Mouse (Mus musculus) left cerebral cortex, postnatal 10 days (tissue): ENCODE measurements around the gene Gm9376. TPM values are rescaled to one million over a fixed set of nuclear protein-coding genes. Genes with fewer than 3 reads are reported as not detected.

Experiments used
- DNase-seq, 2 experiments: peaks; one replicate each; pipeline ENCODE4 v3.0.0; 2021 to 2022; ENCODE audit warnings: low spot score in 2 of 2, mixed read lengths in 1 of 2; ENCODE audit errors: extremely low spot score in 1 of 2
- intact Hi-C: fragments of 180-260 bp; cut with DNase I; formaldehyde crosslinking; loops from one replicate; pipeline ENCODE4 v1.15.1; 2025
- total RNA-seq, 2 experiments: library from RNA; stranded (reverse); gene quantifications; 2 replicates each; pipeline ENCODE4 v1.2.3; 2021

Gene Gm9376
- not detected for total RNA-seq

DNA sequence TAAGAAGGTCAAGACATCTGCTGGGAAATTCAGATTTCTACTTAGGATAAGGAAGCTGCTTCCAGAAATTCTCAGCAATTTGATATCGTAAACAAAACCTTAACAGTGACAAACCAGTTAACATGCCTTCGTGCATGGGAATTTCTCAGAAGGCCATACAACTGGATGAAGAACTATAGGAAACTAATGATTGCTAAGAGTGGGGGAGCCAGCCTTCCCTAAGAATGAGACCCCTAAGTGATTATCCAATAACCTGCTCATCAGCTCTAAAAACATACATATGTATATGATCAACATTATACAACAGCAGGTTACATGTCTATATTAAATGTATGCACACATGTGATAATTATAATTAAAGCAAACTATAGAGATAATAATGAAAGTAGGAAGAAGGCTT, at the start of gene Gm9376:
TSS of gene Gm9376 (plus strand) at position 301 of the 400 bp plus-strand sequence.
- intact Hi-C loops: no loop called here
- no peak for DNase-seq

DNA sequence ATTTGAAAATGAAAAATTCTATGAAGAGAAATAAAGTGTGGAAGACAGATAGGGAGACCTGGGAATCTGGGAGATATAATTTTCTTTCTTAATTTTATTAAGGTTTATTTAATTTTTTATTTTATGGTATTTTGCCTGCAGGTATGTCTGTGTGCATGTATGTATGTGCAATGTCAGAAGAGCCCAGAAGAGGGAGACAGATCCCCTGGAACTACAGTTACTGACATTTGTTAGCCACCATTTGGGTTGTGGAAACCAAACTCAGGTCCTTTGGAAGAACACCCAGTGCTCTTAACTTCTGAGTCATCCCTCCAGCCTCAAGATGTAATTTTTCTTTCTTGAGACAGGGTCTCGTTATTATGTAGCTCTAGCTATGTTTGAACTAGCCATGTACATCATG, 45.9 kb upstream of the Gm9376 start:
- intact Hi-C loops: no loop called here

DNA sequence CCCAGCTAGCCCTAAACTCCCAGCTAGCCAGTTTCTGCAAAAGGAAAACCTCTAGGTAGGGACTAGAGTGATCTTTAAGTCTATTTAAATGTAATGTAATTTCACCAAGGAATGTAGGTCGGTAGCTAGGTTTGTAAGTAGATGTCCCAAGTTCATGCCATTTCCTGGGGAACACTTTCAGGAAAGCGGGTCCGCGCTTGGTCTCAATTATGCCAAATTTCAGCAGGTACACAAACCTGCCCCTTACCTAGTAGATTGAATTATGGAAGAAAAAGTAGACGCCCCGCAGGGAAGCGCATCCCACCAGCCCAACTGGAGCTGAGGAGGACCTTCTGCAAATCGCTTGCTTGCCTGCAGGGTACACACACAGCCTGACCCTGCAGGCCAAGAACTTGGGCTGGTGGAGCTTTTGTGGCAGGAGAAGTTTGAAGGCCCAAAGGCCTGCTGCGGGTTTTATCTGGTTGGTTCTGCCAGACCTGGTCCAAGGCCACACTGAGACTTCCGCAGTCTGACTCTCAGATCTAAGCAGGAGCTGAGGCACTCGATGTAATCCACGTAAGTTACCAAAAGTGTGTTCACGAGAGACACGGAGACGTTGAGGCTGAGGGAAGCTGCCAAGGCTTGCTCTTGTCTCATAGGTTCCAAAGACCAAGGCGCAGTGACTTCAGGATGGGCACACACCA, 41.6 kb upstream of the Gm9376 start:
- DNase-seq: no peak
- intact Hi-C loops: no loop called here

More for the DNA sequence above, 45.9 kb upstream of the Gm9376 start:
- no peak for DNase-seq

DNA sequence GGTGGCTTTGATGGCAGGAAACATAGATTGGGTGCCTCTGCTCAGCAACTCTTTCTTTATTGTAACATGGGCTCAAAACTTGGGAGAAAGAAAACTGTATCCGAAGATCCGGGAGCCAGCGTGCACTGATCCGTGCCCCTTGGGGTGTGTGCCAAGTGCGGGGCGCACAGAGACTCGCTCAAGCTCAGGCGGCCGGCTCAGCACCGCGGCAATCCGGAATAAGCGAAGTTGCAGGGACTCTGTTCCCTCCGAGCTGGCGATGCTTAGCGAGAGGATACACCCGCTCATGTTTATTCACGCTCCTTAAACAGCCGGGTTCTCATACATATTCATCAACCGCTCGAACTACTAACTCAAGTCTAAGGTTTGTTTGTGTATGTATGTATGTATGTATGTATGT, 40.8 kb upstream of the Gm9376 start:
- DNase-seq: peak in 1 of 2 experiments; percentile 42
- intact Hi-C loops: no loop called here

DNA sequence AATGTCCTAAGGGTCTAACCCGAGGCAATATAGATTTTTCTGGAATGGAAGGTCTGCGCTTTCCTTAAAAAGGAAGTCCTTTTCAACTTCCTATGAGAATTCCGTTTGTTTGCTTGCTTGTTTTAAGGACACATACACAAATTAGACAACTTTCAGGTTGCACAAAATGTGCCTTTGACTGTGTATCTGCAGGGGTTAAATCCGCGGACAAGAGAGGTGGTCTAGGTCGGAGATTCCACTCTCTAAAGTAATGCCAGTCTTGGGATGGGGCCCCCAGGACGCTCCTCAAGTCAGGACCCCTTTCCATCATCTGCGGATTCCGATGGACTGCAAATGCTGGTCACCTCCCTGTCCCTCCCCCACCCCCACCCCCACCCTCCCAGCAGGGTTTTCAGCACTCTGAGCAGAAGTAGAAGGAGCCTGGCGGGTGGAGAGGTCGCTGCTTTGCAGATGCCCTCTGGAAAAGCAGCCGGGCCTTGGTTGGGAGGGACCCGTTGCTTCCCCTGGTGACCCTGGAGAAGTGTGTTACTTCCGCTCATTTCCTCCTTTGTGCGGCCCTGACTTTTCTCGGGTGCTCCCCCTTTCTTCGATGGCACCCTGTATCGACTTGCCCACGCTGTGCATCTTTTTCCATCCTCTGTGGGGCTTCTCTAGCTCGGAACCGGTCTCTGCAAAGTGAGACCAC, 40.1 kb upstream of the Gm9376 start:
- intact Hi-C loops: no loop called here
- DNase-seq: no peak

DNA sequence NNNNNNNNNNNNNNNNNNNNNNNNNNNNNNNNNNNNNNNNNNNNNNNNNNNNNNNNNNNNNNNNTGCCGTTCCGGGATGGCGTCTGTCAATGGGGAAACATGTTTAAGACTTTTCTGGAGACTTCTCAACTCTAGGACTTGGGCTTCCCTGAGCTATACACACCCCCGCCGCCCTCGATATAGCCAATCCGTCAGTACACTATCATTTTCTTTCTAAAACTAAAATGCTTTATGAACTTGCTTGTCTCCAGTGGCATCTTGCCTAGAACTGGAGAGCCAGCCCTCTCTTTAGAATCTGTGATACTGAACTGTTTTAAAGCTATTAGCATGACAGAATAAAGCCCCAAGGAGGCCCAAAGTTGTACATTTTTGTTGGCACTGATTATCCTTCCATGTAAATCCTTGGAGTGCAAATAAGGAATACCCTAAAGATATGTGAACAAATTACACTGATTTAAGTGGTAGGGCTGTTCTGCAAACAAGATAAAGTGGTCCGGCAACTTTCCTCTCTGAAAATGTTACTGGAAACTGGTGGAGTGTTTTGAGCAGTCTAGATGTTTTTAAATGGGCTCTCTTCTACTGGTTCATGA, 34.3 kb upstream of the Gm9376 start:
- intact Hi-C loops: no loop called here
- no peak for DNase-seq

DNA sequence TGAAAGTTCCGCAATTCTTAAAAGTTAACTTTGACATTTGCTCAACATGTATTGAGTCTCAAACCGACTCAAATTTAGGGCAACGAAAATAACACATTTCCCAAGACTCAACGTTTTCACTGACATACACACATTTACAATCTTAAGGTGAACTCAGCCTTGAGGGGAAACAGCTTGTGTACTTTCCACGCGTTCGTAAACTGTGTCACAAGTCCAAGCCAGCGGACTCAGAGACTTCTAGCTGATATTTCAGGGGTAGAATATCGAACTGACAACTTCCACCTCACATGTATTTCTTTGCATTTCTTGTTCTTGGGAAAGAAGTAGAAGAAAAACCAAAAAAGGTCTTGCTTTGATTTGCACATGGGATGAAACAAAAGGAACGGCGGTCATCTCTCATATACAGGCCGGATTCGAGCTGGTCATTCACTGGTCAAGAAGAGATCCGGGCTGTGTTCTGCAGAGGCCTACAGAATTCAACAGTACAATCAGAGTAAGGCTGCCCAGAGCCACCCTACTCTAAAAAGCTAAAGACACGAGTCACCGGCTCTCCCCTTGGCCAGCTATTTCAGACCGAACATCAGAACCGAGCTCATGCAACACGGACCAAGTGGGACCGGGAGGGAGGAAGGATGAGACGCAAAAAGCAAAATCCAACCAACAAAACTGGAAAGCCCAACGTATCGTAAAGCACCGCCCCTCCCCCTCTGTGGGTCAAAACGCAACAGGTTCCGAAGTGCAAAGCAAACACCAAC, 32.8 kb upstream of the Gm9376 start:
- intact Hi-C loops: no loop called here
- DNase-seq: peak in 1 of 2 experiments; percentile 34

DNA sequence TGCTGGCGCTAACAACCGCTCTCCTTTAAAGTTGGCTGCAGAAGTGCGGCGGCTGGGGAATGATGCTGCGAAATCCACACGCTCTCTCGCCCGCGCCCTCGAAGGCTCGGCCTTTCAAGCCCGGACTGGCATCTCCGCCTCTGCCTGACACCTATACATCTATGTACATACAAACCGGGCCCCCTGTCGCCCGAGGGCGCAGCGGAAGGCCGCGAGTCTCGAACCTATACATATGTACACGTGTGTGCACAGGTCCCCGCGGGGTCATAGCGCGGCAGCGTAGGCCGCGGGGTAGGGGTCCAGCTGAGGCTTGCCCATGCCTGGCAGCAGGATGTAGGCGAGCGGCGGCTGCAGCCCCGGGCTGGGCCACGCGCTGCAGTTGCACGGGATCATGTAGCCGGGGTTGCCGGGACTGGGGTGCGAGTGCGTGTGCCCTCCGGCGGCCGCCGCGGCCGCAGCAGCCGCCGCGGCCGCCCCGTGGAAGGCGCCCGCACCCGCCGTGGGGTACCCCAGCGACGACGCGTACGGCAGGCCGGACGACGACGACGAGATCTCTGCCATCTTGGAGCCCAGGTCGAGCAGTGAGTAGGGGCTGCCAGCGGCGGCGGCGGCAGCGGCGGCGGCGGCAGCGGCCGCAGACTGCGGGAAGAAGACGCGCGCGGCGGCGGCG, 32.1 kb upstream of the Gm9376 start:
- no peak for DNase-seq
- intact Hi-C loops: loop anchor here (5.0 kb wide), 2 partner anchors 88 to 358 kb away; no protein-coding TSS in a partner anchor

DNA sequence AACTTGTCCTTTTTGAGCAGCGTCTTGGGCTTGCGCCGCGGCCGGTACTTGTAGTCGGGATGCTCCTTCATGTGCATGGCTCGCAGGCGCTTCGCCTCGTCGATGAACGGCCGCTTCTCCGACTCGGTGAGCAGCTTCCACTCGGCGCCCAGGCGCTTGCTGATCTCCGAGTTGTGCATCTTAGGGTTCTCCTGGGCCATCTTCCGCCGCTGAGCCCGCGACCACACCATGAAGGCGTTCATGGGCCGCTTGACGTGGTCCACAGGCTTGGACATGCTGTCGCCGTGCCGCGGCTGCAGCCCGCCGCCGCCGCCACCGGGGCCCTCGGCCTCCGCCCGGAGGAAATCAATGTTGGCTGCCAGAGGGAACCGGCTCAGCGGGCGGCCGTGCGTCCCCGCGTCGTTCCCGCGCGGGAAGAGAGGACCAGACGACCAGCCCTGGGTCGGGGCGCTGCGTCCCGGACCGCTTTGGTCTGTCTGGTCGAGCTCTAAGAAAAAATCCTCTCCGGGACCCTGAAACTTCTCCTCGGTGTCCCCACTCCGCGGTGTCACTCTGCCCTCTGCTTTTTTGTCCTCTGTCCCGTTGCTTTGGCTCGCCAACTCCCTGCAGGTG, 31.3 kb upstream of the Gm9376 start:
- DNase-seq: peak in 1 of 2 experiments; percentile 34
- intact Hi-C loops: loop anchor here (5.0 kb wide), 2 partner anchors 87 to 357 kb away; no protein-coding TSS in a partner anchor

DNA sequence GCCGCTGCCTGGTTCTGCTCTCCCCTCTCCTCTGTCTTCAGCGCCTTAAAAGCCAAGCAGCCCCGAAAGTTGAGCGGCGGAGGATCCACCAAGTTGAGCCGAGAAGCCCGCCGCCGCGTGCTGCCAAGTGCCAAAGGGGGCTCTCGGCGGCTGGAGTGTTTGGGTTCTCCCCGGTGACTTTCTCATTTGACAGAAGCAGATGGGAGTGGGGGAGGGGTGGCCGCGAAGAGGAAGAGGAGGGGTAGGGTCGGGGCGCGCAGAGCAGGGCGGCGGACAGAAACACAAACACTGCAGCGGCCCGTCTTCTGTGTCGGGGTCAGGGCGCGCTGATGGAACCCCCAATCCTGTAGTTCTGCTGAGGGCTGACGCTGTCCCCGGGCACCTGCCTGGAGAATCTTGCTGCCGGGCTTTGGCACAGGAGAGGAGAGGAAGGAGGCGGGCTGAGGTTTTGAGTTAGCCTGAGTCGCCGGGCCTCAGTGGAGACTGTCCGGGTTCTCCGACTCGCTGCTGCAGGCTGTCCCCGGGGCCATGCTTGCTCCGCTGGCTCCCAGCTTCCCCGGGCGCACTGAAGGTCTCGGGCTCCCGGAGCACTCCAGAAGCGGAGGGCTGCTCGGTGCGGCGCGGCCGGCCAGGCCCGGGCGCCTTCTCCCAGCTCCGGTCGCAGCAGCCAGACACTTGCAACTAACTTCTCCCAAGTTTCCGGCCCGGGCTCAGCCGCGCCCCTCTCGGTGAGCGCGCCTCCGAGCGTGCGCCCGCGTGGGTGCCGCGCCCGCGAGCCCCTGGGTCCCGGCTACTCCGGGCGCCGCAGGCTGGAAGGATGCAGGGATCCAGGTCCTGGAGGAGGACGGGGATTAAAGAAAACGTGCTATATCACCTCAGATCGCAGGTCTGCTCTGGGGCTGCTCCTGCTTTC, 30.5 kb upstream of the Gm9376 start:
- intact Hi-C loops: loop anchor here (1.0 to 5.0 kb wide), 3 partner anchors 86 to 356 kb away; no protein-coding TSS in a partner anchor
- DNase-seq: peak in 1 of 2 experiments; percentile 57

DNA sequence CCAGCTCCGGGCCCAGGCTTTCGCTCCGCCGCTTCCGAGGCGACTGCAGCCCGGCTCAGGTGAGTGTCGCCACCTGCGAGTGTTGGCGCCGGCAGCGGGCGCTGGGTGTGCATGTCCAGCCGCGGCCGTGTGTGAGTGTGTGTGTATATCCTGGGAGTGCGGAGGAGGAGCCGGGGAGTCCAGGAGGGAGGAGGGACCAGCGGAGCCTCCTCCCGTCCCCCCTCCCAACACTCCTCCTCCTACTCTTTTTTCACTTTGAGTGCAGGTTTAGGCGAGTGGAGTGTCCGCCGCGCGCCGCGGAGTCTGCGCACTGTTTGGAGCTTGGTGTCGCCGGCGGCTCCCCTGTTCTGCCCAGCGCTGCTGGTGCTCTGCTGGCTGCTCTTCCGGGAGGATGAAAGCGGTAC, 29.9 kb upstream of the Gm9376 start, which contains the start of gene Sox21:
TSS of gene Sox21 (minus strand) at position 145 of the 404 bp plus-strand sequence.
- DNase-seq: peak in 1 of 2 experiments; percentile 69
- intact Hi-C loops: loop anchor here (1.0 to 5.0 kb wide), 3 partner anchors 85 to 355 kb away; no protein-coding TSS in a partner anchor

DNA sequence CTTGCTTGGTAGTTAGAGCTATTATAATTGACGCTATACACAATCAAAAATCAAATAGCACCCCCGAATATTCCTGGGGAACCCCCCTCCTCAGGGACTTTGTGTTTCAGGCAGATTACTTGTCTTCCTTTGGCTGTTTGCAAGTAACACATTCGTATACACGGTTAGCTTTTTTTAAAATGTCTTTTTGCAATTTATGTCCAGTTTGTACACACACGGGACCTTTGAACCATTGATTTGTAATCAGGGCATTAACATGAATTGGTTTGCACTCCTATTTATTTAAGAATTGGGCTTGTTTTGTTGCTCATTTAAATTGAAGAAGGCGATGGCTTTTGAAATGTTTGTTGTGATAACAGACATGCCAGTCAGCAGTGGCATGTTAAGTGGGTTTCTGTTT, 29.0 kb upstream of the Gm9376 start:
- DNase-seq: no peak
- intact Hi-C loops: loop anchor here (5.0 kb wide), 2 partner anchors 85 to 355 kb away; no protein-coding TSS in a partner anchor

DNA sequence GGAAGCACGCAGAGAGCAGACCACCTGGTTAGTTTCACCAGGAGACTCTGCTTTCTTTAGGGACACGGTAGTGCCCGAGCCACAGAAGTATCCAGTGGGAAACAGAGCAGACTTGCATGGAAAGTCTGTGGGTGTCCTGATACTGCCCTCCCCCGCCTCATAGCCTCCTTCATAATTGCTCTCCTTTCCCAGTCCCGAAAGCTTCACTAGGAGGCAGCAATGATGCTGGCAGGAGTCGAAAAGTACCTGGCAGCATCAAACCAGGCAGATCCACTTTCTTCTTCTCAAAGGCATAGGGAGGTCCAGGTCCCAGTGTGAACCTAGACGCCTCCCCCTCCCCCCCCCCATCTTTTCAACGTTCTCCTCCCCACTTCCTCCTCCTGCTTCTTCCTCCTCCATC, 27.4 kb upstream of the Gm9376 start:
- intact Hi-C loops: loop anchor here (5.0 kb wide), 2 partner anchors 83 to 353 kb away; no protein-coding TSS in a partner anchor
- no peak for DNase-seq

DNA sequence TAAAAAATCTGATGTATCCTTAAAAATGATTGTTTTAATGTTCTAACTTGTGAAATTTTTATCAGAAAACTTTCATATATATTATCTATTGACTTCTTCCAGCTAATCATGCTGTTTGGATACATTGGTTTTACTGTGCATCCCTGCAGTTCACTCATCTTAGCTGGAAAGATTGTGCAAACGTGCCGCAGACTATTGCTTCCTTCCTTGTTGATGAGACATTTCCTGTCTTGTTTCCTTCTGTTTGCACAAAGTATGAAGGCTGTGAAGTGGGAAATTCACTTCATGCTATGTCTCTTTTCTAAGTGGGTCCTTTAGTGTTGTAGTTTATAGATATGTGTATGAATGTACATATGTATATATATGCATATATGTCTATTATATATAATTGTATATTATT, 25.3 kb upstream of the Gm9376 start:
- intact Hi-C loops: no loop called here
- no peak for DNase-seq

DNA sequence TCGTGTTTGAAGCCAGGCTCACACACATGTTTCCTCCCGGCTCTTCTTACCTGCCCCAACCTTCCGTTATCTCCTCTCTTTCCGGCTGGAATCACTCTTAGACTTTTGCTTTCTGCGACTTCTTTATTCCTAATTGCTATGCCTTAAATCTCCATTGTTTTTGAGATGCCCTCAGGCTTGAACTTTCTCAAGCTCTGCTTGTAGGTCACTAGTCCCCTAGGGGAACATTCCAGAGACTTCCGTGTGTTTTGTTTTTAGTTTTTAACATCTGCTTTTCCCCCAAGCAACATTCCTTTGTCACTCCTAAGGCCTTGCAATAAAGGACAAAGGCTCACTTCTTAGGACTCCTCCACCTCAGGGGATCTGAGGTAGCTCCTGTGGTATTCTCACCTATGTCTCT, 13.4 kb upstream of the Gm9376 start:
- intact Hi-C loops: no loop called here
- no peak for DNase-seq

DNA sequence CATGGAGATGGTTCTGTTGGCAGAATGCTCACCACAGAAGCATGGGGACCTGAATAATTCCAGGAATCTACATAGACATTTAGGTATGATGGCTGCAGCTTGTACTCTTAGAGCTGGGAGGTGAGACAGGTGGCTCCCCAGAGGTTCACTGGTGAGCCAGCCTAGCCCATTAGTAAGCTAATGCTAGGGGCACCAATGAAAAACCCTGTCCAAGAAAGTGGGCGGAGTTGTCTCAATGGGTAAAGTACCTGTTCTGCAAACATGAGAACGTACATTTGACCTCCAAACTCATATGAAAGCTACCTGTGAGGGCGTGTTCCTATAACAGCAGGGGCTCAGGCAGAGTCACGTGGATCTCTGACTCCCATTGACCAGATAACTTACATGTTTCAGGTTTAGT, 2.1 kb downstream of the Gm9376 start:
- DNase-seq: no peak
- intact Hi-C loops: no loop called here
